Comparison of ENCODE assay signal across 9 mouse cellular contexts in genomic region chr17:47903846-47904680, GRCm38 (mm10). TPM values are rescaled to one million over a fixed set of nuclear protein-coding genes. Genes with fewer than 3 reads are reported as not detected.
DNase-seq lines count a peak whose midpoint lies in the region; ATAC-seq and TF ChIP-seq lines count a peak whose summit lies in the region.
"Had no signal": no experiment of that assay in that cellular context is flagged by ENCODE, and none has a peak within 500 bp of the region (broad histone marks: within the 10 kb centered on the region; RNA-seq: fewer than 3 reads in every experiment).

No protein-coding gene starts in this region.

- H3K36me3 ChIP-seq in stomach, embryonic 14.5 days (ENCODE audit: control insufficient read depth, insufficient read depth, low read length), result peaks cover 36% of the 10 kb centered on the region
- H3K36me3 ChIP-seq in stomach, postnatal 0 days (ENCODE audit: control insufficient read depth, insufficient read depth, low read length), result peaks cover 5% of the 10 kb centered on the region; the same call in 1 of the 2 replicates
- H3K36me3 ChIP-seq in forebrain, embryonic 11.5 days (ENCODE audit: control insufficient read depth, insufficient read depth, low read length), result no peaks in the 10 kb centered on the region; the same call in 1 of the 2 replicates
- H3K36me3 ChIP-seq in limb, embryonic 10.5 days, result peaks cover 60% of the 10 kb centered on the region

- no peak; the same call in 1 of the 2 replicates for TF ChIP-seq CTCF in stomach, postnatal 0 days (IDR thresholded peaks at IDR 0.05; ENCODE audit: low read depth)

- peaks cover 50% of the 10 kb centered on the region for H3K4me1 ChIP-seq in stomach, embryonic 14.5 days (ENCODE audit: control insufficient read depth, insufficient read depth, low read length)
- H3K4me1 ChIP-seq in stomach, postnatal 0 days (replicated peaks; ENCODE audit: control insufficient read depth, insufficient read depth), result no peaks in the 10 kb centered on the region
- peaks cover 41% of the 10 kb centered on the region for H3K4me1 ChIP-seq in forebrain, embryonic 11.5 days (replicated peaks; ENCODE audit: control insufficient read depth, insufficient read depth, low read length)
- H3K4me1 ChIP-seq in limb, embryonic 10.5 days, result peaks cover 60% of the 10 kb centered on the region

- 0 out of 2 replicates have a peak overlapping the region, but pooled peaks have one; percentile 6 for H3K27ac ChIP-seq in stomach, embryonic 14.5 days (ENCODE audit: low read length)
- no peak overlapping the region for H3K27ac ChIP-seq in stomach, postnatal 0 days (replicated peaks)
- H3K27ac ChIP-seq in forebrain, embryonic 11.5 days (ENCODE audit: low read depth, low read length), result no peak overlapping the region
- no peak overlapping the region for H3K27ac ChIP-seq in limb, embryonic 10.5 days
- H3K27ac ChIP-seq: liver, embryonic 15.5 days had no signal

- no peak overlapping the region; the same call in 1 of the 2 replicates for H3K4me2 ChIP-seq in stomach, embryonic 14.5 days (replicated peaks; ENCODE audit: low read depth, low read length)
- no peak overlapping the region for H3K4me2 ChIP-seq in stomach, postnatal 0 days (replicated peaks; ENCODE audit: low read depth)
- peak overlapping the region; percentile 21; the same call in 1 of the 2 replicates for H3K4me2 ChIP-seq in forebrain, embryonic 11.5 days (ENCODE audit: low read depth, low read length, severe bottlenecking)
- H3K4me2 ChIP-seq: liver, embryonic 15.5 days had no signal

- no peak for ATAC-seq in stomach, embryonic 14.5 days (ENCODE audit: insufficient number of reproducible peaks, insufficient read depth, low FRiP score, low read depth)
- no peak for ATAC-seq in stomach, postnatal 0 days (ENCODE audit: low FRiP score, low TSS enrichment)
- ATAC-seq in forebrain, embryonic 11.5 days (replicated peaks; ENCODE audit: low FRiP score), result no peak

- no peak for TF ChIP-seq EP300 in stomach, postnatal 0 days (optimal IDR thresholded peaks at IDR 0.05)

- H3K4me3 ChIP-seq in stomach, embryonic 14.5 days (ENCODE audit: low read depth, low read length), result no peak overlapping the region
- H3K4me3 ChIP-seq in stomach, postnatal 0 days (ENCODE audit: low read depth, low read length), result no peak overlapping the region
- no peak overlapping the region for H3K4me3 ChIP-seq in forebrain, embryonic 11.5 days (ENCODE audit: low read depth, low read length)
- H3K4me3 ChIP-seq in limb, embryonic 10.5 days, result peak overlapping the region; percentile 26; the same call in 1 of the 2 replicates
- H3K4me3 ChIP-seq: liver, embryonic 15.5 days had no signal

- WGBS in stomach, embryonic 14.5 days, result 39% methylated on average over 35 of the region's 35 CpGs
- 48% methylated on average over 35 of the region's 35 CpGs for WGBS in stomach, postnatal 0 days
- 24% methylated on average over 35 of the region's 35 CpGs for WGBS in forebrain, embryonic 11.5 days
- WGBS in limb, embryonic 10.5 days, result 16% methylated on average over 35 of the region's 35 CpGs

- H3K9me3 ChIP-seq in stomach, embryonic 14.5 days (ENCODE audit: control insufficient read depth, low read depth, low read length), result no peaks in the 10 kb centered on the region
- no peaks in the 10 kb centered on the region for H3K9me3 ChIP-seq in stomach, postnatal 0 days (ENCODE audit: control insufficient read depth, low read length)
- H3K9me3 ChIP-seq in forebrain, embryonic 11.5 days (ENCODE audit: control insufficient read depth, low read length), result no peaks in the 10 kb centered on the region
- H3K9me3 ChIP-seq in limb, embryonic 10.5 days (replicated peaks), result no peaks in the 10 kb centered on the region
- H3K9me3 ChIP-seq: liver, embryonic 15.5 days had no signal

- no peak for DNase-seq in stomach, postnatal 0 days (ENCODE audit: low spot score)
- peak; percentile 59 for DNase-seq in forebrain, embryonic 11.5 days (ENCODE audit: low spot score)
- no peak for DNase-seq in limb, embryonic 10.5 days (ENCODE audit: low spot score)
- DNase-seq in adrenal gland, adult (ENCODE audit: inconsistent age in 2 of 2, low spot score in 1 of 2), result no peak
- no peak for DNase-seq in gastrocnemius, postnatal 36 days
- DNase-seq in lung, postnatal 25 days (ENCODE audit: low spot score), result no peak
- DNase-seq: kidney, postnatal 36 days had no signal

- H3K9ac ChIP-seq in stomach, embryonic 14.5 days (replicated peaks; ENCODE audit: low read depth, low read length), result no peak overlapping the region
- no peak overlapping the region for H3K9ac ChIP-seq in stomach, postnatal 0 days (ENCODE audit: low read length)
- no peak overlapping the region for H3K9ac ChIP-seq in forebrain, embryonic 11.5 days (ENCODE audit: low read length)
- H3K9ac ChIP-seq: liver, embryonic 15.5 days had no signal

- no peaks in the 10 kb centered on the region for H3K27me3 ChIP-seq in stomach, embryonic 14.5 days (ENCODE audit: control insufficient read depth, insufficient read depth, low read length)
- H3K27me3 ChIP-seq in stomach, postnatal 0 days (ENCODE audit: control insufficient read depth, insufficient read depth, low read length), result no peaks in the 10 kb centered on the region
- H3K27me3 ChIP-seq in forebrain, embryonic 11.5 days (ENCODE audit: control insufficient read depth, insufficient read depth, low read length), result peaks cover 25% of the 10 kb centered on the region
- peaks cover 62% of the 10 kb centered on the region for H3K27me3 ChIP-seq in limb, embryonic 10.5 days (ENCODE audit: low read depth, poor library complexity, severe bottlenecking)
- H3K27me3 ChIP-seq: liver, embryonic 15.5 days had no signal

- intact Hi-C loops in gastrocnemius, postnatal 36 days (cut with DNase I), result loop anchor here (5.0 kb wide), 2 partner anchors 143 to 198 kb away; no protein-coding TSS in a partner anchor

RNA-seq across cellular contexts. Expression of gene Foxp4, which starts 20.4 kb away (rescaled TPM):
- 41.8 and 43.3 TPM in 2 replicates for polyA plus RNA-seq in stomach, embryonic 14.5 days (2014; fragmentation: Nextera tagmentation; extraction: Ambion mirVana)
- 14.6 and 17.9 TPM in 2 replicates for polyA plus RNA-seq in stomach, postnatal 0 days (2015; fragmentation: Nextera tagmentation; extraction: Ambion mirVana)
- polyA plus RNA-seq in forebrain, embryonic 11.5 days (2014; fragmentation: Nextera tagmentation; extraction: Ambion mirVana), result 26.1 and 27.8 TPM in 2 replicates
- 23.2 and 27.2 TPM in 2 replicates for polyA plus RNA-seq in limb, embryonic 10.5 days (2016; fragmentation: Nextera tagmentation; extraction: Ambion mirVana)
- 1 to 10 TPM; 6.1 to 7.0 TPM for total RNA-seq in gastrocnemius, postnatal 36 days (2021)
